Mouse (Mus musculus): Measurements from ENCODE around the gene Cfap77. TPM values are rescaled to one million over a fixed set of nuclear protein-coding genes. Genes with fewer than 3 reads are reported as not detected.

Gene Cfap77
- polyA plus RNA-seq, 1 experiment from 2014 or later: not detected

DNA sequence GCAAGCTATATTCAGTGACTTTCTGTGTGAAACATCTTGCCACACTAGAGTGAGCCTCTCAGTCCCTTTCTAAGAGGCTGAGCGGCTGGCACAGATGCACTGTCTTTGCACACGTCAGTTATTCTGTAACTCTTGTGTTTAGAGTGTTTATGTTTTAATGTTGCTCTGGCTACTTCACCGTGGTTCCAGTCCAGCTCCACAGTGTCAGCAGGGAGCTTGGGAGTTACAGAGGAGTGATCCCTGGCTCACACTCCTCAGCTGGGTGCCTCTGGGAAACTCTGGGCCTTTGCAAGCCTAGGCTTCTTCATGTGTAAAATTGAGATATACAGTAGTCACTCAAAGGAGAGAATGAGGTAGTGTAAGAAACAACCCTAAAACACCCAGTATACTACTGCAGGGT lies 172.8 kb downstream of the Cfap77 start:
- H3K36me3 ChIP-seq: peaks cover 53% of the 10 kb centered on the region
- H3K4me3 ChIP-seq: no peak overlapping the region
- WGBS: 89% methylated on average over 3 of the region's 3 CpGs
- no peak overlapping the region for H3K9ac ChIP-seq
- H3K9me3 ChIP-seq: no peaks in the 10 kb centered on the region
- no peaks in the 10 kb centered on the region for H3K27me3 ChIP-seq
- H3K4me1 ChIP-seq (replicated peaks): no peaks in the 10 kb centered on the region; the same call in 1 of the 2 replicates
- no peak overlapping the region for H3K4me2 ChIP-seq
- ATAC-seq (ENCODE audit: low read depth): no peak
- H3K27ac ChIP-seq (replicated peaks): no peak overlapping the region

GRCm38 (mm10) chr2:28881275-28881674 lies 173.6 kb downstream of the Cfap77 start:
- H3K27me3 ChIP-seq: no peaks in the 10 kb centered on the region
- H3K4me1 ChIP-seq (replicated peaks): no peaks in the 10 kb centered on the region; the same call in 1 of the 2 replicates
- H3K27ac ChIP-seq (replicated peaks): no peak overlapping the region
- WGBS: 86% methylated on average over 3 of the region's 3 CpGs
- ATAC-seq (ENCODE audit: low read depth): no peak
- H3K36me3 ChIP-seq: peaks cover 56% of the 10 kb centered on the region
- no peak overlapping the region for H3K4me3 ChIP-seq
- H3K9ac ChIP-seq: no peak overlapping the region
- H3K4me2 ChIP-seq: no peak overlapping the region
- no peaks in the 10 kb centered on the region for H3K9me3 ChIP-seq

Other genes starting within 250 kb of the Cfap77 start
- gene Gtf3c4, start 214.7 kb downstream of the Cfap77 start, polyA plus RNA-seq (2015; fragmentation: Nextera tagmentation; extraction: Ambion mirVana): 16.9 and 17.6 TPM in 2 replicates
- gene Ddx31, start 214.7 kb downstream of the Cfap77 start, polyA plus RNA-seq (2015; fragmentation: Nextera tagmentation; extraction: Ambion mirVana): 10.3 and 10.5 TPM in 2 replicates
- 7.5 and 8.3 TPM in 2 replicates for gene Barhl1, start 138.4 kb downstream of the Cfap77 start, polyA plus RNA-seq (2015; fragmentation: Nextera tagmentation; extraction: Ambion mirVana)
- gene Ttf1, start 5.2 kb upstream of the Cfap77 start, polyA plus RNA-seq (2015; fragmentation: Nextera tagmentation; extraction: Ambion mirVana): 8.3 and 9.4 TPM in 2 replicates
- gene Setx, start 69.1 kb upstream of the Cfap77 start, polyA plus RNA-seq (2015; fragmentation: Nextera tagmentation; extraction: Ambion mirVana): 10.9 and 12.7 TPM in 2 replicates
- 1.8 and 2.0 TPM in 2 replicates for gene Ntng2, start 197.9 kb upstream of the Cfap77 start, polyA plus RNA-seq (2015; fragmentation: Nextera tagmentation; extraction: Ambion mirVana)